Mouse (Mus musculus): ENCODE data around the gene U2af1. TPM values are rescaled to one million over a fixed set of nuclear protein-coding genes. Genes with fewer than 3 reads are reported as not detected.
"Not testable (repeated sequence)": the region's sequence is repeated elsewhere in the genome, so short reads cannot be mapped to it uniquely, and the experiment has no call there.

Gene U2af1
- total RNA-seq (2014; rRNA removed) = 55.5 and 72.9 TPM in 2 replicates
- polyA plus RNA-seq (2015; fragmentation: Nextera tagmentation; extraction: Ambion mirVana) = 182 and 188 TPM in 2 replicates

DNA sequence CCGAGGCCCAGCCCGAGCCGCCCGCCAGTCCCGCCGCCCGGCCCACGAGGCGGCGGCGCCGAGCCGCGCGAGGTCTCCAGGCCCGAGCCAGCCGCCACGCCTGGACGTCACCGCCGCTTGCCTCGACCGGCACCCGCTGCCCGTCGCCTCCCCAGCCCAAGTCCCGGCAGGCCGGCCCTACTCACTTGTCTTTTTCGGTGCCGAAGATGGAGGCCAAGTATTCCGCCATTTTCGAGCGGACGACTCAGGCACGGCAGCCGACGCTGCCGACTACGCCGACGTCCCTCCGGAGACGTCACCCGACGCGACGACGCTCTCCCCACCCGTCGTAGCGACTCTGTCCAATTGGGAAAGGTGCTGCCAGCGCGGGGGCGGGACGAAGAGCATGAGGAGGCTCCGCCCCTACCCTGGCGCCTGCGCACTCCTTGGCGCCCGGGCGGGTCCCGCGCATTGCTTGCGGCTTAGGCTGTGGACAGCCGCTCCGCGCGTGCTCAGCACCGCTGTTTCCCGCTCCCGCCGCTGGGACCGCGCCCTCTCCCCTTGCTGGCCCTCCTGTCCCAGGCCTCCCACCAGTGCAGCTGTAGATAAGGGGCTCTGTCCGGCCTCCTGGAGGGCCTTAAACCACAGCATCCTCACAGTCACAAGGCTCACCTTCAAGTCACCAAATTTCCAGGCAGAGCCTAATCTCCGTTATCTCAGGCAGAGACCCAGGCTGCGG is at the start of gene U2af1:
Gene U2af1, minus strand, starts transcription at position 425 of the 718 bp plus-strand sequence.
- Histone ChIP-seq H3K4me2 (ENCODE audit: low read depth, low read length, poor library complexity, severe bottlenecking) (peak within 1 kb of the TSS; percentile 86), H3K27me3 (ENCODE audit: insufficient read depth, low read length) (no peaks in the 10 kb centered on the region), H3K27ac (ENCODE audit: low read depth, low read length) (peak within 1 kb of the TSS; percentile 96), H3K9me3 (ENCODE audit: low read length) (no peaks in the 10 kb centered on the region), H3K4me1 (ENCODE audit: insufficient read depth, low read length) (peaks cover 7% of the 10 kb centered on the region), H3K9ac (replicated peaks; ENCODE audit: low read length, poor library complexity, severe bottlenecking) (peak within 1 kb of the TSS; percentile 91), H3K36me3 (ENCODE audit: insufficient read depth, low read length) (peaks cover under 1% of the 10 kb centered on the region; the same call in 1 of the 2 replicates), H3K4me3 (ENCODE audit: low read depth, low read length) (peak within 1 kb of the TSS; percentile 96)
- no peak for TF ChIP-seq CTCF (IDR thresholded peaks at IDR 0.05)
- ATAC-seq (ENCODE audit: low FRiP score) (peak; percentile 99), DNase-seq (ENCODE audit: low spot score) (peak; percentile 99)
- WGBS = under 1% methylated on average over 70 of the region's 77 CpGs

DNA sequence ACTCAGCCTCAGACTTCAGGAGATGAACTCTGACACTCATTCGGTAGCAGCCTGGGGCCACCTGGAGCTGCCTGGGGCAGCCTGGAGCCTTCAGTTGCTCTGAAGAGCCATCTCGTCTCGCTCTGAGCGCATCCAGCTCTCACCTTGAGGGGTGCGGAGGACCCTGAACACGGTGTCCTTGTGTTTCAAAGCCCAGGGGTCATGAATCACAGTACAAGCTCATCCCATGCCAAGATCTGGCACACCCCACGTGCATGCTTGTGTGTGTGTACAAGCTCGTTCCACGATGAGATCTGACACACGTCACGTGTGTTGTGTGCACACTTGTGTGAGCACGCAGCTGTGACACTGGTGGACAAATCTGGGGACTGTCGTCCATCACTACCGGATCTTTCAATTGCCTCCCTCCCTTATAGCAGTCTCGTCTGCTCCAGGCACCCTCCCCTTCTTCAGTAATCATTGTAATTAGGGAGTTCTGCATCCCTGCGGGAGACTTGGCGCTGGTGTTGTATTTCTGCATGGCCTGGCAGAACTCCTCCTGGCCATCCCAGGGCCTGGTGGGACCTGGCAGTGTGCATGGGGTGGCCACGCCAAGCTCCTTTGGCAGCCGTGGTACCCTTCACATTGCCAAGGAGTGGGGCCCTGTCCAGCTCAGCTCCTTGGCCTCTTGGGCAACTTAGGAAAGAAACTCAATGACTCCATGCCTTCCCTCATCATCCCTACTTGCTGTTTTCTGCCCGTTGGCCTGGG is 46.8 kb upstream of the U2af1 start:
- H3K27ac ChIP-seq (ENCODE audit: low read depth, low read length) = no peak overlapping the region
- H3K4me2 ChIP-seq (ENCODE audit: low read depth, low read length, poor library complexity, severe bottlenecking) = no peak overlapping the region
- H3K9ac ChIP-seq (replicated peaks; ENCODE audit: low read length, poor library complexity, severe bottlenecking) = no peak overlapping the region
- H3K9me3 ChIP-seq (ENCODE audit: low read length) = no peaks in the 10 kb centered on the region
- no peak overlapping the region for H3K4me3 ChIP-seq (ENCODE audit: low read depth, low read length)
- WGBS = 73% methylated on average over 20 of the region's 20 CpGs
- DNase-seq (ENCODE audit: low spot score) (peak; percentile 87), ATAC-seq (ENCODE audit: low FRiP score) (no peak)
- no peaks in the 10 kb centered on the region for H3K4me1 ChIP-seq (ENCODE audit: insufficient read depth, low read length)
- TF ChIP-seq CTCF (IDR thresholded peaks at IDR 0.05) = no peak
- no peaks in the 10 kb centered on the region for H3K36me3 ChIP-seq (ENCODE audit: insufficient read depth, low read length)
- H3K27me3 ChIP-seq (ENCODE audit: insufficient read depth, low read length) = no peaks in the 10 kb centered on the region

DNA sequence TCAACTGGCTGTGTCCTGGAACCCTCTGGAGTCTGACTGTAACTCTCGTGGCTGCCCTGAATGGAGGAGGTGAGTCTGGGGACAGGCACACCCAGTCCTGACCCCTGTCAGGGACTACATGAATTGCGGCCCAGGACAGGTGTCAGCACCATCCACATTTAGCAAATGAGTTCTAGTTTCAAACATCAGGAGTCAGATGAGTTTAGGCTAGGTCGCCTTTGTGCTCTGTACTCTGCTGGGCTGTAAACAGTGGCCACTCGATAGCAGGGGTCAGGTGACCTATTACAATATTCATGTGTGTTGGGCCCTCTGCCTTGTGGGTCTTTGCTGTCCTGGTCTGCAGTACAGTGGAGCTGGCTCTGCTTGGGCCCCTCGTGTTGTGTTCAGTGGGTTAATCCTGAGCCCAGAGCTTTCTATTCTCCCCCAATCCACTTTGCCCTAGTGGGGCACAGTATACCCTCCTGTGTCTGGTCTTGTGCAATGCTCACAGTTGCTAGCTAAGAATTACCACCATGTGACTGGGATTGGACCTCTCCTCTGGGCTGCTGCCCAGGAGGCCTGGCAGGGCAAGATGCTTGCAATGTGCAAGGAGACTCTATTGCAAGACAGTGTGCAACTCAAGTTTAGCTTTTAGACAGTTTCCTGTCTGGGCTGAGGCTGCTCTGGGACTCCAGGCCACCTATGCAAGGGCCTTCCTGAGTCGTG is 44.7 kb upstream of the U2af1 start:
- no peak for ATAC-seq (ENCODE audit: low FRiP score)
- H3K4me3 ChIP-seq (ENCODE audit: low read depth, low read length) = no peak overlapping the region
- H3K9ac ChIP-seq (replicated peaks; ENCODE audit: low read length, poor library complexity, severe bottlenecking) = no peak overlapping the region
- no peak for TF ChIP-seq CTCF (IDR thresholded peaks at IDR 0.05)
- WGBS = 75% methylated on average over 6 of the region's 6 CpGs
- DNase-seq (ENCODE audit: low spot score) = no peak
- H3K27ac ChIP-seq (ENCODE audit: low read depth, low read length) = no peak overlapping the region
- no peak overlapping the region for H3K4me2 ChIP-seq (ENCODE audit: low read depth, low read length, poor library complexity, severe bottlenecking)
- no peaks in the 10 kb centered on the region for H3K27me3 ChIP-seq (ENCODE audit: insufficient read depth, low read length)
- no peaks in the 10 kb centered on the region for H3K36me3 ChIP-seq (ENCODE audit: insufficient read depth, low read length)
- H3K9me3 ChIP-seq (ENCODE audit: low read length) = no peaks in the 10 kb centered on the region
- H3K4me1 ChIP-seq (ENCODE audit: insufficient read depth, low read length) = peaks cover 1% of the 10 kb centered on the region; the same call in 1 of the 2 replicates

DNA sequence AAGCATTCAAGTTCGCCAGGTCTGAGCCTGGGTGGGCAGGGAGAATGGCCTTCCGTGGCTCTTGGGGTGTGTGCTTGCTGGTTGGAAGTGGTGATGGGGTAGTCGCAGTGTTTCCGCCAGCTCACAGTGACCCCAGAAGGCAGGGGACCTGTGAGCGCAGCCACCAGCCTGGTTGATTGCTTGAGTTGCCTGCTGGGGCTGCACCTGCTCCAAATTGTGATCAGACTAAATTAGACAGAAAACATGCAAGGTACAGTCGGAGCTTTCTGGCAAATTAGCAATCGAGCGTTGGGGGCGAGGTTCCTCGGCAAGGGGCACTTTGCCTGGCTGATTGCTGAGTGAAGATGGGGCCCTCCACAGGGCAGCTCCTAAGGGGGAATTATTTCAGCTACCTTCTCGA is 39.7 kb upstream of the U2af1 start:
- Histone ChIP-seq H3K9me3 (ENCODE audit: low read length) (no peaks in the 10 kb centered on the region), H3K27me3 (ENCODE audit: insufficient read depth, low read length) (no peaks in the 10 kb centered on the region), H3K4me1 (ENCODE audit: insufficient read depth, low read length) (peaks cover 3% of the 10 kb centered on the region), H3K9ac (replicated peaks; ENCODE audit: low read length, poor library complexity, severe bottlenecking) (no peak overlapping the region), H3K4me2 (ENCODE audit: low read depth, low read length, poor library complexity, severe bottlenecking) (no peak overlapping the region), H3K36me3 (ENCODE audit: insufficient read depth, low read length) (no peaks in the 10 kb centered on the region), H3K4me3 (ENCODE audit: low read depth, low read length) (no peak overlapping the region), H3K27ac (ENCODE audit: low read depth, low read length) (no peak overlapping the region)
- no peak for TF ChIP-seq CTCF (IDR thresholded peaks at IDR 0.05)
- DNase-seq (ENCODE audit: low spot score) (peak; percentile 66), ATAC-seq (ENCODE audit: low FRiP score) (no peak)
- WGBS = 54% methylated on average over 11 of the region's 11 CpGs

DNA sequence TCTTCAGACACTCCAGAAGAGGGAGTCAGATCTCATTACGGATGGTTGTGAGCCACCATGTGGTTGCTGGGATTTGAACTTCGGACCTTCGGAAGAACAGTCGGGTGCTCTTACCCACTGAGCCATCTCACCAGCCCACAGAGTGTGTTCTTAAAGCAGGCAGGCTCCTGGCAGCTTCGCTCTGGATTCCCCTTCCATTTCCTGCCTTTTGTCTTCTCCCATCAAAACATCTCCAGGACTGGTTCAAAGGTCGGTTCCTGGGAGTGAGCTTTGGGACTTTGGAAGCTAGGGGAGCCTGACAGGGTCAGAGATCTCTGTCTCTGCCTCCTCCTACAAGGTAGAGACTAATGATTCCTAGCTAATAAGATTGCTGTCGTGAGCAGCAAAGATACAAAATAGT is 36.7 kb upstream of the U2af1 start:
- H3K36me3 ChIP-seq (ENCODE audit: insufficient read depth, low read length); H3K9ac ChIP-seq (replicated peaks; ENCODE audit: low read length, poor library complexity, severe bottlenecking); H3K27me3 ChIP-seq (ENCODE audit: insufficient read depth, low read length); H3K4me2 ChIP-seq (ENCODE audit: low read depth, low read length, poor library complexity, severe bottlenecking); H3K9me3 ChIP-seq (ENCODE audit: low read length); H3K4me1 ChIP-seq (ENCODE audit: insufficient read depth, low read length); ATAC-seq (ENCODE audit: low FRiP score); H3K4me3 ChIP-seq (ENCODE audit: low read depth, low read length); H3K27ac ChIP-seq (ENCODE audit: low read depth, low read length); DNase-seq (ENCODE audit: low spot score): not testable (repeated sequence)
- WGBS = 80% methylated on average over 7 of the region's 7 CpGs
